Mouse (Mus musculus): Measurements from ENCODE around the gene Runx2. TPM values are rescaled to one million over a fixed set of nuclear protein-coding genes. Genes with fewer than 3 reads are reported as not detected.

The Runx2 gene
- polyA plus RNA-seq, 1 experiment = 21.5 TPM

DNA sequence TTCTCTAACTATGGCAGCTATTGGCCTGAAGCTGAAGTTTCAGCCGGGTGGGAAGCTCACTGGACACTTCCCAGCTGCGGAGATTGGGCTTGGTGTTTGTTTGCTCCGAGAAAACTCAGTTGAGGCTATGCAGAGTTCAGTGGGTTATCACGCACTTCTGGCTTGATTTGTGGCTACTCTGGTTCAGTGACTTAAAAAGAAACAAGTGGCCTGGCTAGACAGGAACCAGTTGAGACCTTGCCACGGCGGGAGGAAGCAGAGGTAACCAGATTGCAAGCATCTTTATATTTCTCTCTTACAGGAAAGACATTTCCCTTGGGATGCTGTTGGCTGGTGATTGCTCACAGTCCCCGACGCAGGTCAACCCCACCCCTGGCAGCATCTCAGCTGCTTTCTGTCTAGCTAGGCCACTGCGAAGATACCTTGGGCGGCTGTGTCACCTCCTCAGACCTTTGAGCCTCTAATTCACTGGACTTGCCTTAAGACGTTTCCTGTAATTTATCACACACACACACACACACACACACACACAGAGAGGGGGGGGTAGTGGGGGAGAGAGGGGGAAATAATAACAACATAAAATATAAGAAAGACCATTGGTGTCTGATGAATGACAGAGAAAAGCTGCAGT, 324.3 kb downstream of the Runx2 start:
- Histone ChIP-seq H3K27ac (ENCODE audit: control insufficient read depth, insufficient read depth, low read depth, low read length, poor library complexity) (no peak overlapping the region), H3K4me3 (replicated peaks; ENCODE audit: control insufficient read depth, low read depth, low read length) (no peak overlapping the region), H3K4me1 (ENCODE audit: control insufficient read depth, insufficient read depth, low read length) (no peaks in the 10 kb centered on the region)
- WGBS = 31% methylated on average over 11 of the region's 11 CpGs
- TF ChIP-seq POLR2A (IDR thresholded peaks at IDR 0.05; ENCODE audit: borderline replicate concordance, control insufficient read depth, low read depth, low read length) = no peak
- no peak for TF ChIP-seq CTCF (IDR thresholded peaks at IDR 0.05; ENCODE audit: control insufficient read depth, insufficient read depth, low read length)

DNA sequence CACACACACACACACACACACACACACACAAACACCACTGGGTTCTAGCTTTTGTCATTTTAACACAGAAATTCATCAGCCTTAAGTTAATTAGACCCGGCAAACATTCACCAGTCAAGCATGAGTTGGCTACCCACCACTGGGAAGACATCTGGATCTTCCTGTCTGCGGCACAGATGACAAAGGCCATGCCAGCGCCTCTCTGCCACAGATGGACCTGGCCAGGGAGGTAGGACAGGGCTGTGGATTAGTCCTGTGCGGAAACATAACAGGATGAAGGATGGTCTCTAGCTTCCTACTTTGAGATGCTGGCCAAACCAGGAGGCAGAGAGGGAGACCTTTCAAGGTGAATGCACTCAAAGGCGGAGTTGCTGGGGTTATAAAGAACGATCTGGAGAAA, 325.3 kb downstream of the Runx2 start:
- H3K4me3 ChIP-seq (replicated peaks; ENCODE audit: control insufficient read depth, low read depth, low read length) = no peak overlapping the region
- 82% methylated on average over 6 of the region's 6 CpGs for WGBS
- no peak for TF ChIP-seq POLR2A (IDR thresholded peaks at IDR 0.05; ENCODE audit: borderline replicate concordance, control insufficient read depth, low read depth, low read length)
- TF ChIP-seq CTCF (IDR thresholded peaks at IDR 0.05; ENCODE audit: control insufficient read depth, insufficient read depth, low read length) = no peak
- H3K4me1 ChIP-seq (ENCODE audit: control insufficient read depth, insufficient read depth, low read length) = no peaks in the 10 kb centered on the region
- no peak overlapping the region for H3K27ac ChIP-seq (ENCODE audit: control insufficient read depth, insufficient read depth, low read depth, low read length, poor library complexity)

DNA sequence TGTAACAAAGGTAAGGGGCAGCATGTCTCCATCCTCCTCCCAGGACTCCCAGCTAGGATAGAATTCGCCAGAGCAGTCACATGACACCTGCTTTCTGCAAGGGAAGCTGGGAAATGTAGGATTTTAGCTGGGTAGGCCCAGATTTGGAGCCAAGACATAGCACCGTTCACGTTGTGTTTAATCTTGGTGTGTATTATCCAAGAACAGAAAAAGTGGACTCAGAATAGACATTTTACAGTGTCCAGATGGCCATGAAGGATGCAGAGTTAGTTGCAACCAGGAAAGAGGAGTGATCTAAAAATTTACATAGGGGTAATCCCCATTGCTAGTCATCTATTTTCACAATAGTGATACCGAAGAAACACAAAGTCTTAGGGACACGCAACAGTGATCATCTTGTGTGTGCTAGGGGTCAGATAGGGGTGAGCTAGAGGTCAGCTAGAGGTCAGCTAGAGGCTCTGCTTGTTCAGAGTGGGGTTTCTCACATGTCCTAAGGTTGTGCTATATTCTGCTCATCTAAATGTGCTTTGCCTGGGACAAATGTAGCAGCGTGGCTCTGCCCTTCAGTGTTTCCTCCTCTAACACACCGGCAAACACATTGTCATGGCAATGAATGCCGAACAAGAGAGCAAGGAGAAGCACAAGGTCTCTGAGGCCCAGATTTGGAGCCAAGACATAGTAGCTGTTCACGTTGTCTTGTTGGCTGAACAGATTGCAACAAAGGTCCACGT, 326.9 kb downstream of the Runx2 start:
- TF ChIP-seq CTCF (IDR thresholded peaks at IDR 0.05; ENCODE audit: control insufficient read depth, insufficient read depth, low read length) (no peak), POLR2A (IDR thresholded peaks at IDR 0.05; ENCODE audit: borderline replicate concordance, control insufficient read depth, low read depth, low read length) (no peak)
- Histone ChIP-seq H3K4me1 (ENCODE audit: control insufficient read depth, insufficient read depth, low read length) (no peaks in the 10 kb centered on the region), H3K27ac (ENCODE audit: control insufficient read depth, insufficient read depth, low read depth, low read length, poor library complexity) (no peak overlapping the region), H3K4me3 (replicated peaks; ENCODE audit: control insufficient read depth, low read depth, low read length) (no peak overlapping the region)
- WGBS = 86% methylated on average over 10 of the region's 10 CpGs

GRCm38 (mm10) chr17:44485337-44485736, 329.3 kb downstream of the Runx2 start:
- TF ChIP-seq CTCF (IDR thresholded peaks at IDR 0.05; ENCODE audit: control insufficient read depth, insufficient read depth, low read length) = no peak
- TF ChIP-seq POLR2A (IDR thresholded peaks at IDR 0.05; ENCODE audit: borderline replicate concordance, control insufficient read depth, low read depth, low read length) = no peak
- H3K4me3 ChIP-seq (replicated peaks; ENCODE audit: control insufficient read depth, low read depth, low read length) = no peak overlapping the region
- 81% methylated on average over 5 of the region's 5 CpGs for WGBS
- H3K27ac ChIP-seq (ENCODE audit: control insufficient read depth, insufficient read depth, low read depth, low read length, poor library complexity) = no peak overlapping the region
- no peaks in the 10 kb centered on the region for H3K4me1 ChIP-seq (ENCODE audit: control insufficient read depth, insufficient read depth, low read length)

GRCm38 (mm10) chr17:44479918-44480317, 334.7 kb downstream of the Runx2 start:
- H3K4me3 ChIP-seq (replicated peaks; ENCODE audit: control insufficient read depth, low read depth, low read length) = no peak overlapping the region
- TF ChIP-seq POLR2A (IDR thresholded peaks at IDR 0.05; ENCODE audit: borderline replicate concordance, control insufficient read depth, low read depth, low read length) (no peak), CTCF (IDR thresholded peaks at IDR 0.05; ENCODE audit: control insufficient read depth, insufficient read depth, low read length) (no peak)
- no peak overlapping the region for H3K27ac ChIP-seq (ENCODE audit: control insufficient read depth, insufficient read depth, low read depth, low read length, poor library complexity)
- WGBS = 69% methylated on average over 5 of the region's 5 CpGs
- no peaks in the 10 kb centered on the region for H3K4me1 ChIP-seq (ENCODE audit: control insufficient read depth, insufficient read depth, low read length)

DNA sequence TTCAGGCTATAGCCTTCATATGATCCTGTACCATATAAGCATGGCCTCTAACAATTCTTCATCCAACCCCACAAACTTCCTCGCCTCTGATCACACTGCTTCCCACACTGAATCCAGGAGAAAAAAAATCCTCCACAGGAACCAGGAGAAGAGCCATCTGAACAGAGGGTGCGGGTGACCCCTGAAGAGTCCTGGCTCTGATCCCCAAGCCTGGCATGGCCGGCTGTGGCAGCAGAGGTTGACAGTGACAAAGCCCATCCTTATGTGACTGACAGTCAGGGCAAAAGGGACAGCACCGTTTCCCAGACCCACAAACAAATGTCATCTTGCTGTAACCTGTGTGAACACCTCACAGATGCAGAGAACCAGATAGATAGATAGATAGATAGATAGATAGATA, 335.1 kb downstream of the Runx2 start:
- TF ChIP-seq CTCF (IDR thresholded peaks at IDR 0.05; ENCODE audit: control insufficient read depth, insufficient read depth, low read length) (no peak), POLR2A (IDR thresholded peaks at IDR 0.05; ENCODE audit: borderline replicate concordance, control insufficient read depth, low read depth, low read length) (no peak)
- 78% methylated on average over 4 of the region's 4 CpGs for WGBS
- Histone ChIP-seq H3K27ac (ENCODE audit: control insufficient read depth, insufficient read depth, low read depth, low read length, poor library complexity) (no peak overlapping the region), H3K4me1 (ENCODE audit: control insufficient read depth, insufficient read depth, low read length) (no peaks in the 10 kb centered on the region), H3K4me3 (replicated peaks; ENCODE audit: control insufficient read depth, low read depth, low read length) (no peak overlapping the region)

DNA sequence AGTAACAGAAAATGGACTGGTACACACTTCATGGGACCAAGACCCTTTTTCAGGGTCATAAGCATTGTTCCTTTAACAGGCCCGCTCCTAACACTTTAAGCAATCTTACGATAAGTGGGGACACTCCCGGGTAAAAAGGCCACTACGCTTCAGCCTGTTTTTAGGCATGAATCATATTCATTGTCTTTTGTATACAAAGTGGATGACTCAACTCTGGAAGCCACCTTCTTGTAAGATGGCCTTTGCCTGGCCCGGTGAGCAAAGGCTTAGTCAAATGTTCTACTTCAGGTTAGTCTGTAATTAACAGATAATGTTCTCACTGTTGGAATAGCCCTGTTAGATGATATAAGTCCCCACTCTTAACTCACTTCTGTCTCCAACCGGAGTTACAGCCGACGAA, 338.7 kb downstream of the Runx2 start:
- WGBS = 88% methylated on average over 8 of the region's 8 CpGs
- no peak overlapping the region for H3K4me3 ChIP-seq (replicated peaks; ENCODE audit: control insufficient read depth, low read depth, low read length)
- no peak for TF ChIP-seq POLR2A (IDR thresholded peaks at IDR 0.05; ENCODE audit: borderline replicate concordance, control insufficient read depth, low read depth, low read length)
- no peak for TF ChIP-seq CTCF (IDR thresholded peaks at IDR 0.05; ENCODE audit: control insufficient read depth, insufficient read depth, low read length)
- H3K4me1 ChIP-seq (ENCODE audit: control insufficient read depth, insufficient read depth, low read length) = no peaks in the 10 kb centered on the region
- no peak overlapping the region for H3K27ac ChIP-seq (ENCODE audit: control insufficient read depth, insufficient read depth, low read depth, low read length, poor library complexity)

- H3K4me3 ChIP-seq (replicated peaks; ENCODE audit: control insufficient read depth, low read depth, low read length) = no peak overlapping the region
- H3K4me1 ChIP-seq (ENCODE audit: control insufficient read depth, insufficient read depth, low read length) = no peaks in the 10 kb centered on the region
- 86% methylated on average over 3 of the region's 3 CpGs for WGBS
- H3K27ac ChIP-seq (ENCODE audit: control insufficient read depth, insufficient read depth, low read depth, low read length, poor library complexity) = no peak overlapping the region
- TF ChIP-seq POLR2A (IDR thresholded peaks at IDR 0.05; ENCODE audit: borderline replicate concordance, control insufficient read depth, low read depth, low read length) (no peak), CTCF (IDR thresholded peaks at IDR 0.05; ENCODE audit: control insufficient read depth, insufficient read depth, low read length) (no peak)
Measured at GRCm38 (mm10) chr17:44474280-44474679, 340.3 kb downstream of the Runx2 start.
